Mouse (Mus musculus): ENCODE measurements at regions not wholly inside any gene's neighbourhood (a gene's known extent, or its start where the extent isn't known, plus 50 kb on each side); places are given as distances from the start of the nearest gene placed in this dataset.

GRCm38 (mm10) chr11:114122175-114122574 is 55.3 kb upstream of the Sdk2 start:
- TF ChIP-seq HCFC1 (IDR thresholded peaks at IDR 0.05; ENCODE audit: low read depth, low read length) (no peak), MAFK (IDR thresholded peaks at IDR 0.05; ENCODE audit: insufficient replicate concordance, low read length) (no peak), TCF12 (IDR thresholded peaks at IDR 0.05; ENCODE audit: low read depth, low read length) (no peak), KAT2A (IDR thresholded peaks at IDR 0.05; ENCODE audit: insufficient replicate concordance, low read length) (no peak), SIN3A (IDR thresholded peaks at IDR 0.05; ENCODE audit: low read length) (no peak), MYC (IDR thresholded peaks at IDR 0.05; ENCODE audit: low read depth, low read length) (no peak), POLR2AphosphoS2 (IDR thresholded peaks at IDR 0.05; ENCODE audit: low read depth, low read length) (no peak), JUN (IDR thresholded peaks at IDR 0.05; ENCODE audit: insufficient read depth, low read depth, low read length) (no peak), UBTF (IDR thresholded peaks at IDR 0.05; ENCODE audit: low read depth, low read length) (no peak), MAZ (IDR thresholded peaks at IDR 0.05; ENCODE audit: low read depth, low read length) (no peak), ZNF384 (IDR thresholded peaks at IDR 0.05; ENCODE audit: low read depth, low read length) (no peak), CTCF (conservative IDR thresholded peaks at IDR 0.05 in 1 of 2, IDR thresholded peaks at IDR 0.05 in 1 of 2; ENCODE audit: low read depth in 2 of 2, low read length in 2 of 2) (no peak), ZKSCAN1 (IDR thresholded peaks at IDR 0.05; ENCODE audit: borderline replicate concordance, low read depth, low read length) (no peak), MXI1 (IDR thresholded peaks at IDR 0.05; ENCODE audit: low read depth, low read length) (no peak), EP300 (IDR thresholded peaks at IDR 0.05; ENCODE audit: low read length) (no peak), TBP (conservative IDR thresholded peaks at IDR 0.05; ENCODE audit: low read depth, low read length) (no peak), CHD2 (IDR thresholded peaks at IDR 0.05; ENCODE audit: low read length) (no peak), ZMIZ1 (IDR thresholded peaks at IDR 0.05; ENCODE audit: low read depth, low read length) (no peak), RCOR1 (conservative IDR thresholded peaks at IDR 0.05; ENCODE audit: low read depth, low read length) (no peak), ELF1 (IDR thresholded peaks at IDR 0.05; ENCODE audit: low read depth, low read length) (no peak)
- Histone ChIP-seq H3K4me3 (replicated peaks in 1 of 3; ENCODE audit: low read depth in 2 of 3, low read length in 2 of 3, poor library complexity in 1 of 3) (no peak overlapping the region), H3K4me1 (ENCODE audit: control insufficient read depth in 1 of 2, insufficient read depth in 2 of 2) (peaks cover 0 to 6% of the 10 kb centered on the region in 2 experiments; a peak in 2 of 4 replicates), H3K79me2 (replicated peaks; ENCODE audit: control insufficient read depth, extremely low read depth, insufficient read depth, poor library complexity, severe bottlenecking) (no peaks in the 10 kb centered on the region), H3K9me3 (replicated peaks; ENCODE audit: low read length) (peaks cover 4% of the 10 kb centered on the region), H3K9ac (ENCODE audit: insufficient read depth, low read depth) (no peak overlapping the region), H3K36me3 (replicated peaks in 1 of 2; ENCODE audit: control insufficient read depth in 1 of 2, insufficient read depth in 1 of 2, low read length in 1 of 2) (no peaks in the 10 kb centered on the region), H3K4me2 (ENCODE audit: insufficient read depth, low read depth, poor library complexity, severe bottlenecking) (no peak overlapping the region), H3K27me3 (replicated peaks) (peaks cover 36% of the 10 kb centered on the region), H3K27ac (ENCODE audit: insufficient read depth, low read depth) (no peak overlapping the region)
- in situ Hi-C loops (cut with MboI; ENCODE audit: low pct_ligation_motif_present, low pct_unique_long_range_greater_than_20kb, low sequenced_read_pairs): no loop called here
- dilution Hi-C loops (cut with MboI; ENCODE audit: extremely low pct_ligation_motif_present, extremely low pct_unique_long_range_greater_than_20kb, low sequenced_read_pairs): no loop called here
- no peak for DNase-seq (ENCODE audit: extremely low read depth)

- TF ChIP-seq CTCF (conservative IDR thresholded peaks at IDR 0.05 in 1 of 2, IDR thresholded peaks at IDR 0.05 in 1 of 2; ENCODE audit: low read depth in 2 of 2, low read length in 2 of 2) (no peak), USF2 (conservative IDR thresholded peaks at IDR 0.05; ENCODE audit: low read depth, low read length) (no peak), TCF12 (IDR thresholded peaks at IDR 0.05; ENCODE audit: low read depth, low read length) (no peak), MXI1 (IDR thresholded peaks at IDR 0.05; ENCODE audit: low read depth, low read length) (no peak), CHD1 (IDR thresholded peaks at IDR 0.05; ENCODE audit: low read depth, low read length) (no peak), PAX5 (IDR thresholded peaks at IDR 0.05; ENCODE audit: low read length) (no peak)
- dilution Hi-C loops (cut with MboI; ENCODE audit: extremely low pct_ligation_motif_present, extremely low pct_unique_long_range_greater_than_20kb, low sequenced_read_pairs) (no loop called here), in situ Hi-C loops (cut with MboI; ENCODE audit: low pct_ligation_motif_present, low pct_unique_long_range_greater_than_20kb, low sequenced_read_pairs) (no loop called here)
- Histone ChIP-seq H3K4me2 (ENCODE audit: insufficient read depth, low read depth, poor library complexity, severe bottlenecking) (no peak overlapping the region), H3K9me3 (replicated peaks; ENCODE audit: low read length) (peaks cover 4% of the 10 kb centered on the region), H3K27ac (ENCODE audit: insufficient read depth, low read depth) (no peak overlapping the region), H3K36me3 (replicated peaks in 1 of 2; ENCODE audit: control insufficient read depth in 1 of 2, insufficient read depth in 1 of 2, low read length in 1 of 2) (no peaks in the 10 kb centered on the region), H3K79me2 (replicated peaks; ENCODE audit: control insufficient read depth, extremely low read depth, insufficient read depth, poor library complexity, severe bottlenecking) (no peaks in the 10 kb centered on the region), H3K9ac (ENCODE audit: insufficient read depth, low read depth) (no peak overlapping the region), H3K4me3 (replicated peaks in 1 of 3; ENCODE audit: low read depth in 2 of 3, low read length in 2 of 3, poor library complexity in 1 of 3) (no peak overlapping the region), H3K4me1 (ENCODE audit: control insufficient read depth in 1 of 2, insufficient read depth in 2 of 2) (peaks cover 0 to 10% of the 10 kb centered on the region in 2 experiments; a peak in 2 of 4 replicates), H3K27me3 (replicated peaks) (peaks cover 15% of the 10 kb centered on the region)
- no peak for DNase-seq (ENCODE audit: extremely low read depth)
Observed at GRCm38 (mm10) chr11:114119135-114119534, 52.3 kb upstream of the Sdk2 start.

All from CH12.LX (cell line).